In genomic region chr12:12396224-12396623, GRCm38 (mm10) we compare ENCODE assay signal across 9 mouse cellular contexts.
DNase-seq lines count a peak whose midpoint lies in the region; TF ChIP-seq lines count a peak whose summit lies in the region.
"Had no signal": no experiment of that assay in that cellular context is flagged by ENCODE, and none has a peak within 500 bp of the region (broad histone marks: within the 10 kb centered on the region; RNA-seq: fewer than 3 reads in every experiment).

No protein-coding gene starts in this region.

- peak; percentile 29 for DNase-seq in gastrocnemius, adult 2 months
- no peak for DNase-seq in gastrocnemius, postnatal 36 days
- peak; percentile 51 for DNase-seq in 416B (ENCODE audit: low read depth)
- DNase-seq in adrenal gland, postnatal 36 days: peak; percentile 36 to 54
- peak; percentile 49 to 86 for DNase-seq in frontal cortex, adult 2 months (ENCODE audit: extremely low spot score in 1 of 2, low spot score in 1 of 2)
- DNase-seq in layer of hippocampus, adult 9-11 months: peak; percentile 42
- DNase-seq in lung, postnatal 25 days (ENCODE audit: low spot score): peak; percentile 57
- peak; percentile 58 to 75 for DNase-seq in thymus, postnatal 10 days (ENCODE audit: low spot score in 2 of 2)

- intact Hi-C loops in gastrocnemius, adult 2 months (cut with DNase I): loop anchor here (5.0 to 10.0 kb wide), 2 partner anchors 131 to 219 kb away; partner anchors contain the start of gene Fam49a
- intact Hi-C loops in gastrocnemius, postnatal 36 days (cut with DNase I): loop anchor here (1.0 to 5.0 kb wide), 2 partner anchors 73 to 219 kb away; no protein-coding TSS in a partner anchor

- H3K27ac ChIP-seq in gastrocnemius, adult 2 months: no peak overlapping the region

- TF ChIP-seq CTCF in gastrocnemius, adult 2 months (IDR thresholded peaks at IDR 0.05): peak; percentile 75

- H3K4me3 ChIP-seq in gastrocnemius, adult 2 months: no peak overlapping the region
- H3K4me3 ChIP-seq: myocyte had no signal

Comparison
In these comparisons a context has a peak if more than half of its experiments do, and no peak if none do; other contexts are left out.
1. DNase-seq: peak in gastrocnemius, adult 2 months (single experiment), 416B (single experiment), adrenal gland, postnatal 36 days (2 of 2), frontal cortex, adult 2 months (2 of 2), layer of hippocampus, adult 9-11 months (single experiment), lung, postnatal 25 days (single experiment) and thymus, postnatal 10 days (2 of 2); none in gastrocnemius, postnatal 36 days (0 of 2).